Mouse (Mus musculus): Measurements from ENCODE around the gene Grm5. TPM values are rescaled to one million over a fixed set of nuclear protein-coding genes. Genes with fewer than 3 reads are reported as not detected.

The Grm5 gene
- polyA plus RNA-seq, 1 experiment from 2014 or later, result 0.10 TPM

- ATAC-seq (replicated peaks; ENCODE audit: insufficient number of reproducible peaks, low FRiP score, low TSS enrichment, low read depth) (no peak), DNase-seq (ENCODE audit: low spot score) (peak; percentile 0)
- Histone ChIP-seq H3K9me3 (replicated peaks; ENCODE audit: control insufficient read depth, low read length) (no peaks in the 10 kb centered on the region), H3K27ac (replicated peaks; ENCODE audit: low read depth, low read length) (no peak overlapping the region), H3K4me2 (ENCODE audit: low read depth, low read length) (no peak overlapping the region; the same call in 1 of the 2 replicates), H3K4me3 (ENCODE audit: low read depth, low read length) (no peak overlapping the region), H3K9ac (replicated peaks; ENCODE audit: low read length) (no peak overlapping the region), H3K27me3 (ENCODE audit: control insufficient read depth, insufficient read depth, low read length) (no peaks in the 10 kb centered on the region), H3K4me1 (ENCODE audit: control insufficient read depth, insufficient read depth, low read length) (no peaks in the 10 kb centered on the region), H3K36me3 (replicated peaks; ENCODE audit: control insufficient read depth, insufficient read depth, low read depth, low read length) (no peaks in the 10 kb centered on the region)
- WGBS, result 31% methylated on average over 5 of the region's 5 CpGs
Observed at GRCm38 (mm10) chr7:87925956-87926355, 342.0 kb downstream of the Grm5 start.

GRCm38 (mm10) chr7:87937415-87937814 is 353.4 kb downstream of the Grm5 start:
- H3K27ac ChIP-seq (replicated peaks; ENCODE audit: low read depth, low read length), result no peak overlapping the region
- DNase-seq (ENCODE audit: low spot score) (no peak), ATAC-seq (replicated peaks; ENCODE audit: insufficient number of reproducible peaks, low FRiP score, low TSS enrichment, low read depth) (no peak)
- H3K4me3 ChIP-seq (ENCODE audit: low read depth, low read length), result no peak overlapping the region
- H3K9me3 ChIP-seq (replicated peaks; ENCODE audit: control insufficient read depth, low read length), result no peaks in the 10 kb centered on the region
- no peak overlapping the region for H3K4me2 ChIP-seq (ENCODE audit: low read depth, low read length)
- no peaks in the 10 kb centered on the region for H3K4me1 ChIP-seq (ENCODE audit: control insufficient read depth, insufficient read depth, low read length)
- no peak overlapping the region for H3K9ac ChIP-seq (replicated peaks; ENCODE audit: low read length)
- 61% methylated on average over 1 of the region's 1 CpGs for WGBS
- no peaks in the 10 kb centered on the region for H3K27me3 ChIP-seq (ENCODE audit: control insufficient read depth, insufficient read depth, low read length)
- H3K36me3 ChIP-seq (replicated peaks; ENCODE audit: control insufficient read depth, insufficient read depth, low read depth, low read length), result no peaks in the 10 kb centered on the region

- no peak overlapping the region for H3K4me3 ChIP-seq (ENCODE audit: low read depth, low read length)
- H3K4me1 ChIP-seq (ENCODE audit: control insufficient read depth, insufficient read depth, low read length), result no peaks in the 10 kb centered on the region
- H3K9me3 ChIP-seq (replicated peaks; ENCODE audit: control insufficient read depth, low read length), result no peaks in the 10 kb centered on the region
- DNase-seq (ENCODE audit: low spot score), result no peak
- 44% methylated on average over 5 of the region's 5 CpGs for WGBS
- H3K9ac ChIP-seq (replicated peaks; ENCODE audit: low read length), result no peak overlapping the region
- no peaks in the 10 kb centered on the region for H3K27me3 ChIP-seq (ENCODE audit: control insufficient read depth, insufficient read depth, low read length)
- ATAC-seq (replicated peaks; ENCODE audit: insufficient number of reproducible peaks, low FRiP score, low TSS enrichment, low read depth), result no peak; the same call in 1 of the 2 replicates
- H3K4me2 ChIP-seq (ENCODE audit: low read depth, low read length), result no peak overlapping the region
- H3K36me3 ChIP-seq (replicated peaks; ENCODE audit: control insufficient read depth, insufficient read depth, low read depth, low read length), result no peaks in the 10 kb centered on the region
- H3K27ac ChIP-seq (replicated peaks; ENCODE audit: low read depth, low read length), result no peak overlapping the region
Observed at GRCm38 (mm10) chr7:87938265-87938664, 354.3 kb downstream of the Grm5 start.

- WGBS, result 92% methylated on average over 1 of the region's 1 CpGs
- H3K27me3 ChIP-seq (ENCODE audit: control insufficient read depth, insufficient read depth, low read length), result no peaks in the 10 kb centered on the region
- no peak for DNase-seq (ENCODE audit: low spot score)
Observed at GRCm38 (mm10) chr7:87950205-87950604, 366.2 kb downstream of the Grm5 start.

GRCm38 (mm10) chr7:87973216-87973615 is 389.2 kb downstream of the Grm5 start:
- H3K27ac ChIP-seq (replicated peaks; ENCODE audit: low read depth, low read length), result no peak overlapping the region
- no peaks in the 10 kb centered on the region for H3K9me3 ChIP-seq (replicated peaks; ENCODE audit: control insufficient read depth, low read length)
- H3K36me3 ChIP-seq (replicated peaks; ENCODE audit: control insufficient read depth, insufficient read depth, low read depth, low read length), result no peaks in the 10 kb centered on the region
- DNase-seq (ENCODE audit: low spot score), result no peak
- H3K4me2 ChIP-seq (ENCODE audit: low read depth, low read length), result no peak overlapping the region
- ATAC-seq (replicated peaks; ENCODE audit: insufficient number of reproducible peaks, low FRiP score, low TSS enrichment, low read depth), result no peak
- 41% methylated on average over 1 of the region's 1 CpGs for WGBS
- no peak overlapping the region for H3K9ac ChIP-seq (replicated peaks; ENCODE audit: low read length)
- H3K4me3 ChIP-seq (ENCODE audit: low read depth, low read length), result no peak overlapping the region
- H3K4me1 ChIP-seq (ENCODE audit: control insufficient read depth, insufficient read depth, low read length), result no peaks in the 10 kb centered on the region
- no peaks in the 10 kb centered on the region for H3K27me3 ChIP-seq (ENCODE audit: control insufficient read depth, insufficient read depth, low read length)

More at GRCm38 (mm10) chr7:87950205-87950604, 366.2 kb downstream of the Grm5 start:
- Histone ChIP-seq H3K9me3 (replicated peaks; ENCODE audit: control insufficient read depth, low read length) (no peaks in the 10 kb centered on the region), H3K4me2 (ENCODE audit: low read depth, low read length) (no peak overlapping the region), H3K27ac (replicated peaks; ENCODE audit: low read depth, low read length) (no peak overlapping the region), H3K4me3 (ENCODE audit: low read depth, low read length) (no peak overlapping the region), H3K4me1 (ENCODE audit: control insufficient read depth, insufficient read depth, low read length) (no peaks in the 10 kb centered on the region), H3K9ac (replicated peaks; ENCODE audit: low read length) (no peak overlapping the region), H3K36me3 (replicated peaks; ENCODE audit: control insufficient read depth, insufficient read depth, low read depth, low read length) (no peaks in the 10 kb centered on the region)
- ATAC-seq (replicated peaks; ENCODE audit: insufficient number of reproducible peaks, low FRiP score, low TSS enrichment, low read depth), result no peak

- no peak overlapping the region for H3K4me3 ChIP-seq (ENCODE audit: low read depth, low read length)
- H3K9ac ChIP-seq (replicated peaks; ENCODE audit: low read length), result no peak overlapping the region
- no peaks in the 10 kb centered on the region for H3K27me3 ChIP-seq (ENCODE audit: control insufficient read depth, insufficient read depth, low read length)
- no peak for DNase-seq (ENCODE audit: low spot score)
- no peaks in the 10 kb centered on the region for H3K4me1 ChIP-seq (ENCODE audit: control insufficient read depth, insufficient read depth, low read length)
- no peak overlapping the region for H3K4me2 ChIP-seq (ENCODE audit: low read depth, low read length)
- no peak overlapping the region for H3K27ac ChIP-seq (replicated peaks; ENCODE audit: low read depth, low read length)
- 78% methylated on average over 8 of the region's 8 CpGs for WGBS
- no peaks in the 10 kb centered on the region for H3K36me3 ChIP-seq (replicated peaks; ENCODE audit: control insufficient read depth, insufficient read depth, low read depth, low read length)
- no peak for ATAC-seq (replicated peaks; ENCODE audit: insufficient number of reproducible peaks, low FRiP score, low TSS enrichment, low read depth)
- no peaks in the 10 kb centered on the region for H3K9me3 ChIP-seq (replicated peaks; ENCODE audit: control insufficient read depth, low read length)
Observed at GRCm38 (mm10) chr7:87975041-87975440, 391.1 kb downstream of the Grm5 start.

GRCm38 (mm10) chr7:87983494-87983893 is 399.5 kb downstream of the Grm5 start:
- Histone ChIP-seq H3K27ac (replicated peaks; ENCODE audit: low read depth, low read length) (no peak overlapping the region), H3K4me2 (ENCODE audit: low read depth, low read length) (no peak overlapping the region), H3K4me1 (ENCODE audit: control insufficient read depth, insufficient read depth, low read length) (no peaks in the 10 kb centered on the region), H3K36me3 (replicated peaks; ENCODE audit: control insufficient read depth, insufficient read depth, low read depth, low read length) (no peaks in the 10 kb centered on the region), H3K27me3 (ENCODE audit: control insufficient read depth, insufficient read depth, low read length) (no peaks in the 10 kb centered on the region), H3K9me3 (replicated peaks; ENCODE audit: control insufficient read depth, low read length) (no peaks in the 10 kb centered on the region), H3K4me3 (ENCODE audit: low read depth, low read length) (no peak overlapping the region), H3K9ac (replicated peaks; ENCODE audit: low read length) (no peak overlapping the region)
- no peak for ATAC-seq (replicated peaks; ENCODE audit: insufficient number of reproducible peaks, low FRiP score, low TSS enrichment, low read depth)
- DNase-seq (ENCODE audit: low spot score), result no peak
- 70% methylated on average over 2 of the region's 2 CpGs for WGBS

GRCm38 (mm10) chr7:88014451-88014850 is 430.5 kb downstream of the Grm5 start:
- Histone ChIP-seq H3K27me3 (ENCODE audit: control insufficient read depth, insufficient read depth, low read length) (no peaks in the 10 kb centered on the region), H3K4me3 (ENCODE audit: low read depth, low read length) (no peak overlapping the region), H3K27ac (replicated peaks; ENCODE audit: low read depth, low read length) (no peak overlapping the region), H3K36me3 (replicated peaks; ENCODE audit: control insufficient read depth, insufficient read depth, low read depth, low read length) (no peaks in the 10 kb centered on the region), H3K9me3 (replicated peaks; ENCODE audit: control insufficient read depth, low read length) (no peaks in the 10 kb centered on the region), H3K4me1 (ENCODE audit: control insufficient read depth, insufficient read depth, low read length) (no peaks in the 10 kb centered on the region), H3K9ac (replicated peaks; ENCODE audit: low read length) (no peak overlapping the region), H3K4me2 (ENCODE audit: low read depth, low read length) (no peak overlapping the region)
- 79% methylated on average over 3 of the region's 3 CpGs for WGBS
- ATAC-seq (replicated peaks; ENCODE audit: insufficient number of reproducible peaks, low FRiP score, low TSS enrichment, low read depth), result no peak
- DNase-seq (ENCODE audit: low spot score), result no peak
